Mouse (Mus musculus) kidney, postnatal 0 days (tissue): ENCODE measurements around the gene Rasl10a. TPM values are rescaled to one million over a fixed set of nuclear protein-coding genes. Genes with fewer than 3 reads are reported as not detected.

ENCODE experiments used
- ATAC-seq: fragments of 200-750 bp; cut with Nextera tagmentation; replicated peaks from 2 replicates; pipeline ENCODE4 v1.8.0; 2017; ENCODE audit warnings: low read depth, moderate number of reproducible peaks, moderate TSS enrichment, moderate library complexity; ENCODE audit not compliant: low FRiP score
- DNase-seq: peaks from one replicate; pipeline ENCODE4 v3.0.0-alpha.2; 2016; ENCODE audit warnings: low spot score
- H3K27ac ChIP-seq: fragments of 300-500 bp; sonication (generic); 2 replicates; pipeline ENCODE4 v1.5.1; 2014; ENCODE audit warnings: mild to moderate bottlenecking
- H3K27me3 ChIP-seq: fragments of 300-500 bp; sonication (generic); 2 replicates; pipeline ENCODE4 v1.6.1; 2014; ENCODE audit warnings: low read length, mixed read lengths; ENCODE audit not compliant: insufficient read depth
- H3K36me3 ChIP-seq: fragments of 300-500 bp; sonication (generic); 2 replicates; pipeline ENCODE4 v1.6.1; 2014; ENCODE audit warnings: low read length, mixed read lengths; ENCODE audit not compliant: insufficient read depth
- H3K4me1 ChIP-seq: fragments of 300-500 bp; sonication (generic); replicated peaks from 2 replicates; pipeline ENCODE4 v1.6.1; 2014; ENCODE audit warnings: antibody characterized with exemption, low read length, mixed read lengths; ENCODE audit not compliant: insufficient read depth
- H3K4me2 ChIP-seq: fragments of 300-500 bp; sonication (generic); 2 replicates; pipeline ENCODE4 v1.6.1; 2014; ENCODE audit warnings: mild to moderate bottlenecking, low read length, moderate library complexity, mixed read lengths
- H3K4me3 ChIP-seq: fragments of 300-500 bp; sonication (generic); replicated peaks from 2 replicates; pipeline ENCODE4 v1.5.1; 2014; ENCODE audit warnings: low read depth, low read length
- H3K9ac ChIP-seq: fragments of 300-500 bp; sonication (generic); 2 replicates; pipeline ENCODE4 v1.6.1; 2014; ENCODE audit warnings: low read depth, low read length
- H3K9me3 ChIP-seq: fragments of 300-500 bp; sonication (generic); replicated peaks from 2 replicates; pipeline ENCODE4 v1.6.1; 2016; ENCODE audit warnings: low read length, inconsistent platforms, mixed read lengths
- CTCF ChIP-seq: IDR thresholded peaks from 2 replicates; pipeline ENCODE4 v1.5.1; 2016; ENCODE audit warnings: antibody characterized with exemption, low read depth, mild to moderate bottlenecking, moderate library complexity
- WGBS: fragments of 180-500 bp; shearing (Covaris S2); extraction: QIAGEN DNeasy Blood & Tissue Kit; methylation state at CpG from one replicate; pipeline ENCODE4 v1.1.7; 2014; 5-methylcytosine and 5-hydroxymethylcytosine counted together
- polyA plus RNA-seq: library from polyadenylated mRNA; unstranded; fragments of >200 nt; fragmentation: Nextera tagmentation; extraction: Ambion mirVana; gene quantifications from 2 replicates; pipeline ENCODE4 v1.2.1, GENCODE M21; 2015

Gene Rasl10a
- polyA plus RNA-seq, 1 experiment from 2014 or later, result 1.9 TPM

GRCm38 (mm10) chr11:5062326-5062725 lies 4.4 kb downstream of the Rasl10a start:
- 28% methylated on average over 13 of the region's 13 CpGs for WGBS
- Histone ChIP-seq H3K27me3 (peaks cover 7% of the 10 kb centered on the region), H3K4me3 (peak overlapping the region; percentile 36; the same call in 1 of the 2 replicates), H3K4me1 (peaks cover 34% of the 10 kb centered on the region), H3K9me3 (no peaks in the 10 kb centered on the region), H3K4me2 (peak overlapping the region; percentile 77), H3K9ac (peak overlapping the region; percentile 49; the same call in 1 of the 2 replicates), H3K27ac (no peak overlapping the region), H3K36me3 (no peaks in the 10 kb centered on the region)
- DNase-seq, result no peak
- no peak for TF ChIP-seq CTCF
- no peak for ATAC-seq

GRCm38 (mm10) chr11:5062860-5063505 lies 5.1 kb downstream of the Rasl10a start:
- Histone ChIP-seq H3K4me2 (no peak overlapping the region), H3K27ac (no peak overlapping the region), H3K36me3 (no peaks in the 10 kb centered on the region), H3K9ac (no peak overlapping the region), H3K27me3 (peaks cover 7% of the 10 kb centered on the region), H3K4me1 (peaks cover 27% of the 10 kb centered on the region), H3K4me3 (no peak overlapping the region), H3K9me3 (no peaks in the 10 kb centered on the region)
- DNase-seq, result no peak
- ATAC-seq, result no peak
- 73% methylated on average over 13 of the region's 13 CpGs for WGBS
- no peak for TF ChIP-seq CTCF

- H3K27me3 ChIP-seq, result peaks cover 7% of the 10 kb centered on the region
- WGBS, result 64% methylated on average over 31 of the region's 31 CpGs
These were observed 5.8 kb downstream of the Rasl10a start for GRCm38 (mm10) chr11:5063561-5064281.

GRCm38 (mm10) chr11:5064282-5065055 lies 6.5 kb downstream of the Rasl10a start:
- WGBS, result 16% methylated on average over 38 of the region's 38 CpGs
- Histone ChIP-seq H3K4me2 (peak overlapping the region; percentile 86), H3K4me3 (peak overlapping the region; percentile 65), H3K4me1 (peaks cover 22% of the 10 kb centered on the region), H3K36me3 (peaks cover 13% of the 10 kb centered on the region), H3K9ac (peak overlapping the region; percentile 76), H3K9me3 (no peaks in the 10 kb centered on the region), H3K27me3 (no peaks in the 10 kb centered on the region), H3K27ac (peak overlapping the region; percentile 54; the same call in 1 of the 2 replicates)
- ATAC-seq (no peak), DNase-seq (no peak)
- TF ChIP-seq CTCF, result no peak

More at GRCm38 (mm10) chr11:5063561-5064281, 5.8 kb downstream of the Rasl10a start:
- H3K4me1 ChIP-seq, result peaks cover 22% of the 10 kb centered on the region
- H3K4me3 ChIP-seq, result peak overlapping the region; percentile 65; the same call in 1 of the 2 replicates
- H3K9ac ChIP-seq, result peak overlapping the region; percentile 76; the same call in 1 of the 2 replicates
- peak overlapping the region; percentile 86 for H3K4me2 ChIP-seq
- no peak overlapping the region for H3K27ac ChIP-seq
- no peak for ATAC-seq
- TF ChIP-seq CTCF, result no peak
- peaks cover 6% of the 10 kb centered on the region; the same call in 1 of the 2 replicates for H3K36me3 ChIP-seq
- no peaks in the 10 kb centered on the region for H3K9me3 ChIP-seq
- DNase-seq, result no peak

- DNase-seq (peak; percentile 94), ATAC-seq (peak; percentile 65)
- under 1% methylated on average over 50 of the region's 50 CpGs for WGBS
- Histone ChIP-seq H3K27me3 (no peaks in the 10 kb centered on the region), H3K9me3 (no peaks in the 10 kb centered on the region), H3K27ac (peak within 1 kb of the TSS; percentile 54; the same call in 1 of the 2 replicates), H3K4me1 (peaks cover 22% of the 10 kb centered on the region), H3K36me3 (peaks cover 13% of the 10 kb centered on the region), H3K9ac (peak within 1 kb of the TSS; percentile 76), H3K4me2 (peak within 1 kb of the TSS; percentile 86), H3K4me3 (peak within 1 kb of the TSS; percentile 65)
- peak; percentile 75 for TF ChIP-seq CTCF
These were observed 7.3 kb downstream of the Rasl10a start, which contains the start of gene Gas2l1 for GRCm38 (mm10) chr11:5065056-5065821. Gene Gas2l1, minus strand, starts transcription at chr11:5065327.
